Mouse (Mus musculus) liver, embryonic 14.5 days (tissue): ENCODE results near the gene Kirrel3.

ENCODE experiments used
- CTCF ChIP-seq: IDR thresholded peaks from 2 replicates; pipeline ENCODE4 v1.5.1; 2016; ENCODE audit warnings: antibody characterized with exemption, low read depth, control low read depth
- EP300 ChIP-seq: IDR thresholded peaks from 2 replicates; pipeline ENCODE4 v1.6.1; 2016; ENCODE audit warnings: antibody characterized with exemption, low read depth

GRCm38 (mm10) chr9:35061446-35061845 lies 575.8 kb downstream of the Kirrel3 start:
- no peak for TF ChIP-seq CTCF
- TF ChIP-seq EP300 = no peak
